Mouse (Mus musculus): Measurements from ENCODE around the gene Olfr96. TPM values are rescaled to one million over a fixed set of nuclear protein-coding genes. Genes with fewer than 3 reads are reported as not detected.

Gene Olfr96
- polyA plus RNA-seq (2017; shearing (Covaris generic)): not detected

DNA sequence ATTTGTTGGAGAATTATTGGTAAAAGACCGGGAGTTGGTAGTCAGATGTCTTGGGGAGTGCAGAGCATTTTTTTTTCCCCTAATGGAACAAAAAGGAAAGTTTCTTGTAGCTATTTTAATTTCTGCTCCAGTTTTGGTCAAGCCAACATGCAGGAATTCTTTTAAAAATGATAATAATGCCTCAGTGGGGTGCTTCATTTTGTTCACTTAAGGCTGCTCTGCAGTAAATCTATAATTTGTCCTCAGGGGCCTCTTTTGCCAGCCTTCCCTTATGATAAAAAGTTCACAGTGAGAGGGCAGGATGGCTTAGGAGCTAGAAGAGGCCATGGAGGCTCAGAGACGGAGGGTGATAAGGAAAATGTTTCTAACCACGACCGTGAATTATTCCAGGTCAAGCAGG, at the start of gene Olfr96:
Gene Olfr96, plus strand, starts transcription at position 301 of the 400 bp plus-strand sequence.

DNA sequence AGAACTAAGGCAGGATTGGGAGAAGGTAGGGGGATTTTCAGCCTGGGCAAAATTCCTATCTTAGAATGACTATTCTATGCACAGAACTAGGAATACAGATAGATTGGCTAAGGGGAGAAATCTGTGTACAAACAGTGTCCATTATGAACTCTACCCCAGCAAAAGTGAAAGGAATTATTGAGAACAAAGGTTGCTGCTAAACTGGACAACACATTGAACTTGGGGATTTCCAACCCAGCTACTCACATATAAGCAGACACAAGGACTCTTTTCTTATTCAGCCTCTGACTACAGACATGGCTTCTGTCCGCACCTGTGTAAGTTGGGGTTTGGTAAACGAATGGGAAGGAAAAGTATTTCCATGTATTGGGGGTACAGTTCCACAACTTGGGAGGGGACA, 26.3 kb upstream of the Olfr96 start, which contains the start of gene Ubd:
Gene Ubd, plus strand, starts transcription at position 237 of the 400 bp plus-strand sequence.

DNA sequence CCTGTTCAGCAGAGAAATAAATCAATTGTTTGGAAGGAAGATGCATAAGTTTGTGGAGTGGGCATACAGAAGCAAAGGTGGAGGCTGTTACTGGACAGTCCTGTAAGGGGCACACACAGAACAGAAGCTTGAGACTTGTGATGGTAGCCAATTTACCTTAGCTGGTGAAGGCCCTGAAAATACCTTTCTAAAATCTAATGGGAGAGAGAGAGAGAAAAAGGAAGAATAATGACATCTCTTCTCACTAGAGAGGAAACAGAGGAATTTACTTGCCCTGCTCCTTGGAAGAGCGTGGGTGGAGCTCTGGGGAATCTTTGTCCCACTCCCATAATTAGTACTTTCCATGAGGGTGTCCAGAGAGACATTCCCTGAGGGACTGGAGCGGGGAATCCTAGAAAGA, 19.1 kb upstream of the Olfr96 start, which contains the start of gene Olfr94:
Gene Olfr94, minus strand, starts transcription at position 101 of the 400 bp plus-strand sequence.

DNA sequence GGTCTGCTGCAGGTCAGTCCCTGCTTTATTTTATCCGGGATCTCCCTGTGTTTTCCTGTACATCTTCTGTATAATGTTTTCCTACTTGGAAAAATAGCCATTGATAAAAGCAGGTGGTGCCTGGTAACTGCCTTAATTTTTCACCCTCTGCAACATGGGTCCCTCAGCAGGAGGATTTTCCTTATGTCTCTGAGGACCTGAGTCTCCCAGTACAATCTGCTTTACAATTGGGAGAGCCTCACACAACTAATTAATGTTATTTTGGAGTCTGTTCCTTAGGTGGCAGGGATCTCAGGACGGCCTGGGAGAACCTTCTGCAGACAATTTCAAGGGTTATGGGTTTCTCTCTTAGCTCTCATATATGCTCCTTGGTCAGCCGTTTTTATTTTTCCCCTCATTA, 6.9 kb upstream of the Olfr96 start, which contains the start of gene Olfr95:
Gene Olfr95, minus strand, starts transcription at position 101 of the 400 bp plus-strand sequence.

DNA sequence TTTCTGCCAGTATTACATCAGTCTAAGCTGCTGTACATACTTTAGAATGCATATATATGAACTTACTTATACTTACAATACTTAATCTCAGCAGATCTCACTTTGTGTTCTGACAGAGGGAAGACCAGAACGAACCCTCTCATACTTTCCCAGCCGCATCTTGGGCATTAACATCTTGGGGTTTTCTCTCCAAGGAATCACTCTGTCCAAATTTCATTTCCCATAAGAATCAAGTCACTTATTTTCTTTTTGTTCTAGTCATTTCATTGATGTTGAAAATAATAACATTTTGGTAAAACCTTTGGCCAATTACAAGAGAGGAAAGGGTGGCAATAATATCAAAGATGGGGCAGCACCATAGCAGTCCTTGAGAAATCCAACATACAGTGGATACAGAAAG, 17.3 kb downstream of the Olfr96 start, which contains the start of gene Olfr97:
Gene Olfr97, minus strand, starts transcription at position 101 of the 400 bp plus-strand sequence.

GRCm38 (mm10) chr17:37263626-37264025, 43.7 kb downstream of the Olfr96 start, which contains the start of gene Olfr98:
Gene Olfr98 (minus strand): TSS chr17:37263749.

GRCm38 (mm10) chr17:37270058-37270701, 50.2 kb downstream of the Olfr96 start, which contains the start of gene H2-M3:
Gene H2-M3 (plus strand): TSS chr17:37270220.

Other genes with a start within 250 kb of the Olfr96 start
- gene 2410137M14Rik, start 238.9 kb upstream of the Olfr96 start, polyA plus RNA-seq (2017; shearing (Covaris generic)): not detected
- not detected for gene H2-M5, start 230.6 kb upstream of the Olfr96 start, polyA plus RNA-seq (2017; shearing (Covaris generic))
- gene Zfp57, start 219.0 kb upstream of the Olfr96 start, polyA plus RNA-seq (2017; shearing (Covaris generic)): not detected
- not detected for gene Mog, start 196.7 kb upstream of the Olfr96 start, polyA plus RNA-seq (2017; shearing (Covaris generic))
- gene Gabbr1, start 174.2 kb upstream of the Olfr96 start, polyA plus RNA-seq (2017; shearing (Covaris generic)): 15.7 TPM
- gene Olfr90, start 131.6 kb upstream of the Olfr96 start, polyA plus RNA-seq (2017; shearing (Covaris generic)): 0.16 TPM
- not detected for gene Olfr91, start 121.9 kb upstream of the Olfr96 start, polyA plus RNA-seq (2017; shearing (Covaris generic))
- not detected for gene Olfr92, start 100.1 kb upstream of the Olfr96 start, polyA plus RNA-seq (2017; shearing (Covaris generic))
- gene Olfr93, start 58.7 kb upstream of the Olfr96 start, polyA plus RNA-seq (2017; shearing (Covaris generic)): not detected
- gene Ubd, start 26.3 kb upstream of the Olfr96 start, polyA plus RNA-seq (2017; shearing (Covaris generic)): not detected
- gene Olfr94, start 19.2 kb upstream of the Olfr96 start, polyA plus RNA-seq (2017; shearing (Covaris generic)): not detected
- gene Olfr95, start 7.0 kb upstream of the Olfr96 start, polyA plus RNA-seq (2017; shearing (Covaris generic)): not detected
- gene Olfr97, start 17.2 kb downstream of the Olfr96 start, polyA plus RNA-seq (2017; shearing (Covaris generic)): not detected
- gene Olfr98, start 43.6 kb downstream of the Olfr96 start, polyA plus RNA-seq (2017; shearing (Covaris generic)): not detected
- 73.9 TPM for gene H2-M3, start 50.1 kb downstream of the Olfr96 start, polyA plus RNA-seq (2017; shearing (Covaris generic))
- gene Olfr99, start 63.3 kb downstream of the Olfr96 start, polyA plus RNA-seq (2017; shearing (Covaris generic)): 1.3 TPM
- gene Olfr101, start 84.2 kb downstream of the Olfr96 start, polyA plus RNA-seq (2017; shearing (Covaris generic)): not detected
- gene Olfr102, start 96.9 kb downstream of the Olfr96 start, polyA plus RNA-seq (2017; shearing (Covaris generic)): 0.29 TPM
- gene Olfr103, start 119.6 kb downstream of the Olfr96 start, polyA plus RNA-seq (2017; shearing (Covaris generic)): not detected
- not detected for gene Olfr104-ps, start 139.4 kb downstream of the Olfr96 start, polyA plus RNA-seq (2017; shearing (Covaris generic))
- not detected for gene Olfr105-ps, start 158.9 kb downstream of the Olfr96 start, polyA plus RNA-seq (2017; shearing (Covaris generic))
- gene Olfr106-ps, start 170.2 kb downstream of the Olfr96 start, polyA plus RNA-seq (2017; shearing (Covaris generic)): not detected
- gene Olfr107, start 179.1 kb downstream of the Olfr96 start, polyA plus RNA-seq (2017; shearing (Covaris generic)): 0.12 TPM
- not detected for gene Olfr108, start 225.3 kb downstream of the Olfr96 start, polyA plus RNA-seq (2017; shearing (Covaris generic))
- not detected for gene Olfr109, start 238.8 kb downstream of the Olfr96 start, polyA plus RNA-seq (2017; shearing (Covaris generic))